Mouse (Mus musculus) hindbrain, embryonic 15.5 days (tissue): ENCODE measurements at regions not wholly inside any gene's neighbourhood (a gene's known extent, or its start where the extent isn't known, plus 50 kb on each side); places are given as distances from the start of the nearest gene placed in this dataset.
"Not testable (repeated sequence)": the region's sequence is repeated elsewhere in the genome, so short reads cannot be mapped to it uniquely, and the experiment has no call there.

Experiments
- ATAC-seq: fragments of 200-750 bp; cut with Nextera tagmentation; 2 replicates; pipeline ENCODE4 v1.8.0; 2017; ENCODE audit warnings: low read depth, moderate number of reproducible peaks, moderate TSS enrichment; ENCODE audit not compliant: low FRiP score
- H3K27ac ChIP-seq: fragments of 300-500 bp; sonication (generic); replicated peaks from 2 replicates; pipeline ENCODE4 v1.5.1; 2015; ENCODE audit warnings: mild to moderate bottlenecking, inconsistent platforms
- H3K27me3 ChIP-seq: fragments of 300-500 bp; sonication (generic); 2 replicates; pipeline ENCODE4 v1.6.1; 2015; ENCODE audit warnings: control low read depth, inconsistent platforms
- H3K36me3 ChIP-seq: fragments of 300-500 bp; sonication (generic); 2 replicates; pipeline ENCODE4 v1.6.1; 2015; ENCODE audit warnings: control low read depth, inconsistent platforms
- H3K4me1 ChIP-seq: fragments of 300-500 bp; sonication (generic); replicated peaks from 2 replicates; pipeline ENCODE4 v1.6.1; 2015; ENCODE audit warnings: control low read depth, inconsistent platforms
- H3K4me2 ChIP-seq: fragments of 300-500 bp; sonication (generic); 2 replicates; pipeline ENCODE4 v1.6.1; 2015; ENCODE audit warnings: moderate library complexity, mild to moderate bottlenecking, inconsistent platforms
- H3K4me3 ChIP-seq: fragments of 300-500 bp; sonication (generic); 2 replicates; pipeline ENCODE4 v1.5.1; 2015; ENCODE audit warnings: mild to moderate bottlenecking, inconsistent platforms
- H3K9ac ChIP-seq: fragments of 300-500 bp; sonication (generic); 2 replicates; pipeline ENCODE4 v1.6.1; 2015; ENCODE audit warnings: inconsistent platforms
- H3K9me3 ChIP-seq: fragments of 300-500 bp; sonication (generic); 2 replicates; pipeline ENCODE4 v1.6.1; 2016; ENCODE audit warnings: control low read depth, inconsistent platforms
- WGBS: fragments of 180-500 bp; shearing (Covaris S2); methylation state at CpG from one replicate; pipeline ENCODE4 v1.1.7; 2015; 5-methylcytosine and 5-hydroxymethylcytosine counted together

DNA sequence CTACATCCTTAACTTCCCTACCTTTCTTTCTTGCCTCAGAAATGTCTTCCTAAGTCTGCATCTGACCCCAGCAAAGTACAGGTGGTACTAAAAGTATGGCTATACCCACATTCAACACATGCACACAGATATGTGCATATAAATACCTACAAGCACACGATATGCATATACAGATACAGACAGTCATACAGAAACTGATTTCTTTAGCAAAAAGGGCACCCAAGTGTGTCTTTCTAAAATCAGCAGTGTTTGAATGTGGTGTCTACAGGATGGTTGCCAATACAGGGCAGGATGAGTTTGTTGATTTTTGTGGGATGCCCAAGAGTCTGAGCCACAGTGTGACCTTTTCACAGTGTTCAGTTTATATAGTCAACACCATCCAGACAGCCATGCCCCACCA, 67.0 kb upstream of the Klf13 start:
- 98% methylated on average over 1 of the region's 1 CpGs for WGBS
- ATAC-seq, result no peak
- no peaks in the 10 kb centered on the region for H3K9me3 ChIP-seq
- H3K4me3 ChIP-seq, result no peak overlapping the region
- no peak overlapping the region for H3K9ac ChIP-seq
- no peaks in the 10 kb centered on the region for H3K36me3 ChIP-seq
- H3K4me2 ChIP-seq, result no peak overlapping the region
- no peaks in the 10 kb centered on the region for H3K4me1 ChIP-seq
- no peak overlapping the region for H3K27ac ChIP-seq
- H3K27me3 ChIP-seq, result no peaks in the 10 kb centered on the region

- no peak overlapping the region for H3K9ac ChIP-seq
- no peak overlapping the region for H3K27ac ChIP-seq
- no peak overlapping the region for H3K4me2 ChIP-seq
- no peak for ATAC-seq
- H3K4me3 ChIP-seq, result no peak overlapping the region
- H3K9me3 ChIP-seq, result no peaks in the 10 kb centered on the region
- 95% methylated on average over 5 of the region's 5 CpGs for WGBS
- no peaks in the 10 kb centered on the region for H3K27me3 ChIP-seq
- H3K4me1 ChIP-seq, result no peaks in the 10 kb centered on the region
- H3K36me3 ChIP-seq, result no peaks in the 10 kb centered on the region
Measured at GRCm38 (mm10) chr7:64003904-64004303, 65.2 kb upstream of the Klf13 start.

DNA sequence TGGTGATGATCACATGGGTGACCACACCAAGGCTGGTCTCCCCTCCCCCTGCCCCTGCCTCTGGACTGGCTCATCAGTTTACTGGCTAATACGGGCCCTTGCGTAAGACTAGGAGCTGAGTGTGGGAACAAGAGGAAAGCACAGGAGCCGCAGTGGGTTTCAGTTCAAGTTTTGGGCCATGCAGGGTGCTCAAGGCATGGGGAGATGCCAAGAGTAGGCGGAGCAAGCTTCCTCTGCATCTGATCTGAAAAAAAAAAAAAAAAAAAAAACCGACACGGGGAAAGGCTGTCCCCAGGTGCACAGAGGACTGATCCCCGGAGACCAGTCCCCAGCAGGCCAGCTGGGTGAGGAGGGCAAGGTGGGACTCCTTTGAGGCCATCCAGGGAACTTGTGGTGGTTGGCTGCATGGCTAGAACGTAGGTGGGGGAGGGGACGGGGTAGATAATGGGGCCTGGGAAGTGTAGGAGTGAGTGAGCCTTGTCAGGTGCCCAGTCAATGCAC, 62.9 kb upstream of the Klf13 start:
- Histone ChIP-seq H3K27me3 (no peaks in the 10 kb centered on the region), H3K4me1 (no peaks in the 10 kb centered on the region), H3K9ac (no peak overlapping the region), H3K27ac (no peak overlapping the region), H3K4me3 (no peak overlapping the region), H3K4me2 (no peak overlapping the region), H3K9me3 (no peaks in the 10 kb centered on the region), H3K36me3 (no peaks in the 10 kb centered on the region)
- 64% methylated on average over 9 of the region's 9 CpGs for WGBS
- ATAC-seq, result no peak

DNA sequence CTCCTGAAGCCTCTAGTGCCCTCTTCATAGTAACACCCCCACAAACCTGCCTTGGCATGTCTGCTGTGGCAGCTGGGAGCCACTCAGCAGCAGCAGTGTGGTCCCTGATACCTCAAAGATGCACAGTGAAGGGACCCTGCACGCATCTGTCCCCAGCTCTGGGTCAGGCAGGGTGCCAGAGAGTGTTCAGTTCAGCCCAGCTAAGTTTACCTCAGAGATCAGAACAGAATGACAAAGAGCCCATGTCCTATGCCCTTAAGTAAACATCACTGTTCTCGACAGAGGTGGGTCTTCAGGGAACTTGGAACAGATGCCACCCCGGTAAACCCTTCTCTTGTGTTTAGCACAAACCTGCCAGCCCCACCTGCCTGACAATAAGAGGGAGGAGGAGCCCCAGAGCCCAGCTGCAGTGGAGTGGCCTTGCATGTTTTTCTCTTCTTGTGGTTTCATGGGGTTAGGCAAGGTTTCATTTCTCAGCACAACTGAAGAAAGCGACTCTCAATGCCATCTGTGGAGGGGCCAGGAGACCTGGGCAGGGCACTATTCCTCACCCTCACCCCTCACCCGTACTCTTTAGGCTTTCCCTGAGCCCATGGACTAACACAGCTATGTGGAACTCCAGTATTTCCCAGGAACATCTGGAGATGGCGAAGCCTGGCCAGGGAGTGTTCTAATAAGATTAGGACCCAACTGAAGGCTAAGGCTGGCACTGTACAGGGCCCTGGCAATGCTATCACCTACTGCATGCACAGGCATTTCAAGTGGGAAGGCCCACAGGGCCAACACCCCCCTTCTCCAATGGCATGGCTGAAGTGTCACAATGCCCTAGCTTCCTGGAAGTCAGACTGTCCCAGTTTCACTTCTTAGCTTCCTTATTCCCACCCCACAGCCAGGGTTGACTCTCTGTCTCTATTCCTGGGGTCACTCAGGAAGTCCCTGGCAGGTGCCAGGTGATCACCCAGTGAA, 60.6 kb upstream of the Klf13 start:
- Histone ChIP-seq H3K4me3 (no peak overlapping the region), H3K4me1 (no peaks in the 10 kb centered on the region), H3K36me3 (no peaks in the 10 kb centered on the region), H3K4me2 (no peak overlapping the region), H3K9me3 (no peaks in the 10 kb centered on the region), H3K27ac (no peak overlapping the region), H3K27me3 (no peaks in the 10 kb centered on the region), H3K9ac (no peak overlapping the region)
- no peak for ATAC-seq
- WGBS, result 72% methylated on average over 6 of the region's 6 CpGs

- H3K4me3 ChIP-seq, result no peak overlapping the region
- no peaks in the 10 kb centered on the region for H3K36me3 ChIP-seq
- no peaks in the 10 kb centered on the region for H3K27me3 ChIP-seq
- WGBS, result 73% methylated on average over 3 of the region's 3 CpGs
- H3K9me3 ChIP-seq, result no peaks in the 10 kb centered on the region
- H3K4me2 ChIP-seq, result no peak overlapping the region
- no peak overlapping the region for H3K9ac ChIP-seq
- no peak for ATAC-seq
- H3K27ac ChIP-seq, result no peak overlapping the region
- H3K4me1 ChIP-seq, result no peaks in the 10 kb centered on the region
Measured at GRCm38 (mm10) chr7:63997997-63998396, 59.3 kb upstream of the Klf13 start.

- Histone ChIP-seq H3K27ac (no peak overlapping the region), H3K4me3 (no peak overlapping the region), H3K4me2 (no peak overlapping the region), H3K36me3 (no peaks in the 10 kb centered on the region), H3K4me1 (no peaks in the 10 kb centered on the region), H3K9ac (no peak overlapping the region), H3K27me3 (no peaks in the 10 kb centered on the region), H3K9me3 (no peaks in the 10 kb centered on the region)
- no peak for ATAC-seq
- 92% methylated on average over 6 of the region's 6 CpGs for WGBS
Measured at GRCm38 (mm10) chr7:63996581-63997098, 57.9 kb upstream of the Klf13 start.

- H3K9ac ChIP-seq, result no peak overlapping the region
- no peaks in the 10 kb centered on the region for H3K27me3 ChIP-seq
- no peak overlapping the region for H3K4me3 ChIP-seq
- H3K9me3 ChIP-seq, result no peaks in the 10 kb centered on the region
- H3K27ac ChIP-seq, result no peak overlapping the region
- no peaks in the 10 kb centered on the region for H3K36me3 ChIP-seq
- ATAC-seq, result no peak
- no peak overlapping the region for H3K4me2 ChIP-seq
- WGBS, result 89% methylated on average over 3 of the region's 3 CpGs
- H3K4me1 ChIP-seq, result no peaks in the 10 kb centered on the region
Measured at GRCm38 (mm10) chr7:63995255-63995980, 56.7 kb upstream of the Klf13 start.

- not testable (repeated sequence) for H3K9ac ChIP-seq, H3K27me3 ChIP-seq, H3K4me2 ChIP-seq, H3K27ac ChIP-seq, H3K36me3 ChIP-seq, ATAC-seq, H3K4me1 ChIP-seq, H3K4me3 ChIP-seq, H3K9me3 ChIP-seq
- whole genome bisulfite sequencing, result 82% methylated on average over 3 of the region's 3 CpGs
Measured at GRCm38 (mm10) chr7:63994769-63995168, 56.1 kb upstream of the Klf13 start.

DNA sequence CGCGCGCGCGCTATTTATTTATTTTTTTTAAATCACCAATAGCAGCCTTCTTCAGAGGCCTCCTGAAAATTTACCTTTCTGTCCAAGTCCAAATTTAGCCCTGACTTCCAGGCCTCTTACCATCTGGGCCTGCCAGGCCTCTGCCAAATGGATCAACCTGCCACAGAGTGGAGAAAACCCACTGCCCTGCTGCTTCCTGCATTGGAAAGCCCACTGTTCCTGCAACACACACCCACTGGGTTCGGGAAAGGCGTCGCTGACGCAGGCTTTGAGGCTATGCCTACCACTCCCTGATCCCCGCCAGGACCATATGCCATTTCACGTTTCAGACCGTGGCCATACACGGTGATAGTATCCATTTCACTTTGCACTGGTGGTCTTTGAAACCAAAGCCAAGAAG, 53.4 kb upstream of the Klf13 start:
- no peaks in the 10 kb centered on the region for H3K36me3 ChIP-seq
- H3K4me2 ChIP-seq, result no peak overlapping the region
- no peak overlapping the region for H3K9ac ChIP-seq
- H3K27ac ChIP-seq, result no peak overlapping the region
- 88% methylated on average over 13 of the region's 13 CpGs for WGBS
- ATAC-seq, result no peak
- H3K4me1 ChIP-seq, result peaks cover 2% of the 10 kb centered on the region; the same call in 1 of the 2 replicates
- no peaks in the 10 kb centered on the region for H3K27me3 ChIP-seq
- no peaks in the 10 kb centered on the region for H3K9me3 ChIP-seq
- no peak overlapping the region for H3K4me3 ChIP-seq

DNA sequence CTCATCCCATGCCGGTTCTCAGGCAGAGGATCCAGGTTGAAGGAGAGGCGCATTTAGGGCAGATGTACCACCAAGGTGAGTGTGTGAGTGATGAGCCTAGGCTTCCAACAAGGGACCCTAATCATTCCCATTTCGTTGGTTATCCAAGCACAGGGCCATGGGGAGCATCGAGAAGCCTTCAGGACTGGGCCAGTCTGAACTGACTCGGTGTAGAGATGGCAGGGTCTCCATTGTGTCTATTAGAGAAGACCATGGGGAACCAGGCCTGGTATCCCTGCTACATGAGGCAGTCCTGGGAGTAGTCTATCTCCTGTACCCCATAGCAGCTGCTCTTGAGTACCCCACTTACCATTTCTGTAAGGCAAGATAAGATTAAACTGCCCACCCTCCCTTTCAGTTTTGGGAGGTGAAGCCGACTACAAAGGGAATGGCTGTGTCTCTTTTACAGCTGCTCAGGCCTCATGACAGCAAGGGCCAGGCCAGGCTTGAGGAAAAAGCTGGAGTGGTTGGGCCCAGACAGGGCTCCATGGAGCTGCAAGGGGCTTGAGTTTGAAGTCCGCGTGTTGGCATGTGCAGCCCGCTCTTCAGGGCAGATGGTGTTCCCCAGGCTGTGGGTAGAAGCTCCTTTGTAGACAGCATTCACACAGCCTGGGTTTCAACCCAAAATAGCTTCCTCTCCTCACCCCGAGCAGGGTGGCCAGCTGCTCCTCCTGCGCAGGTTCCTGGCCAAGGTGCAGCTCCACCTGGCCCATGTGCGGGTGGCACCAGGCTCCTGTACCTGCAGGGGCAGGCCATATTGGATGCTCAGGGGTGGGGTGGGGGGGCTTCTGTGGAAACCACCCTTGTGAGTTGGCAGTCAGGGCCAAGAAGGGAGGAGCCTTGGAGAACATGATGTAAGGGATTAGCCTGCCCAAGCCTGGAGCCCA, 52.6 kb upstream of the Klf13 start:
- peak; percentile 43 for ATAC-seq

GRCm38 (mm10) chr7:63990312-63991028, 51.8 kb upstream of the Klf13 start:
- Histone ChIP-seq H3K36me3 (no peaks in the 10 kb centered on the region), H3K4me2 (no peak overlapping the region), H3K9me3 (no peaks in the 10 kb centered on the region), H3K4me3 (no peak overlapping the region), H3K27me3 (no peaks in the 10 kb centered on the region), H3K27ac (no peak overlapping the region), H3K9ac (no peak overlapping the region), H3K4me1 (peaks cover 14% of the 10 kb centered on the region)
- ATAC-seq, result no peak
- 83% methylated on average over 8 of the region's 8 CpGs for WGBS

More for the DNA sequence above, 52.6 kb upstream of the Klf13 start:
- no peak overlapping the region for H3K4me2 ChIP-seq
- 87% methylated on average over 12 of the region's 12 CpGs for WGBS
- no peak overlapping the region for H3K9ac ChIP-seq
- no peak overlapping the region for H3K27ac ChIP-seq
- no peaks in the 10 kb centered on the region for H3K9me3 ChIP-seq
- H3K4me1 ChIP-seq, result peaks cover 10% of the 10 kb centered on the region
- H3K36me3 ChIP-seq, result no peaks in the 10 kb centered on the region
- H3K27me3 ChIP-seq, result no peaks in the 10 kb centered on the region
- no peak overlapping the region for H3K4me3 ChIP-seq
